1 mouse cellular context compared by ENCODE assay signal in the genomic region with DNA sequence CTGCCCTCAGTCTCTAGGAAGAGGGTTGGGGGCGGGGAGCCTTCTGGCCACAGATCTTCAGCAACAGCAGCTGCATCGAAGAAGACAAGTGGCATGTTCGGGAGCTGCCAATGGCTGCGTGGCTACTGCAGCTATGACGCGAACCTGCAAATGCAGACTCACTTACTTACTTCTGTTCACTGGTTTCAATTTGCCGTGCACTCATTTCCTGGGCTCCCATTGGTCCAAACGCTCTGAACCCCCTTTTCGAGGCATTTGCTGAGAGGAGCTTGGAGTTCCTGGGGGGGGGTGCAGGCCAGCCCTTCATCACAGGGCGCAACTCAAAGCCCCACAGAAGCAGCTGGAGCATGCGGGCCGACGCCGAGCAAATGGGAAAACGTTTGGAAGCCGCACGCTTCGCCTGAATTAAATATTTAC.
A peak's percentile ranks its signal among the peaks of the same experiment; 100 is the strongest.
TF ChIP-seq lines count a peak whose summit lies in the region.

No protein-coding gene starts in this region.

TF ChIP-seq in MEL, 35 proteins besides CTCF, POLR2A, EP300 and RAD21 (continued from another document):
- no peak for TF ChIP-seq KAT2A (conservative IDR thresholded peaks at IDR 0.05; ENCODE audit: low read depth, low read length)
- TF ChIP-seq TAL1 (IDR thresholded peaks at IDR 0.05; ENCODE audit: low read length) = no peak
- no peak for TF ChIP-seq NRF1 (IDR thresholded peaks at IDR 0.05; ENCODE audit: insufficient read depth, low read depth, low read length, poor library complexity, severe bottlenecking)
- TF ChIP-seq HCFC1 (IDR thresholded peaks at IDR 0.05; ENCODE audit: low read depth, low read length) = 0 out of 2 replicates have a peak, but pooled peaks have one; percentile 38
- TF ChIP-seq NELFE (IDR thresholded peaks at IDR 0.05; ENCODE audit: low read depth, low read length) = peak; percentile 24
- TF ChIP-seq GATA1 (IDR thresholded peaks at IDR 0.05; ENCODE audit: low read depth, low read length) = 0 out of 2 replicates have a peak, but pooled peaks have one; percentile 18
- TF ChIP-seq MAFK (IDR thresholded peaks at IDR 0.05; ENCODE audit: borderline replicate concordance, low read depth, low read length) = no peak
